Mouse (Mus musculus): ENCODE data around the gene Astn2. TPM values are rescaled to one million over a fixed set of nuclear protein-coding genes. Genes with fewer than 3 reads are reported as not detected.

Gene Astn2
- polyA plus RNA-seq, 1 experiment from 2014 or later, result 0.08 TPM

- no peak overlapping the region for H3K4me2 ChIP-seq (ENCODE audit: low read depth, low read length)
- H3K27ac ChIP-seq (ENCODE audit: low read length), result no peak overlapping the region
- WGBS, result 82% methylated on average over 4 of the region's 4 CpGs
- H3K9ac ChIP-seq (ENCODE audit: low read length), result no peak overlapping the region
- no peak for ATAC-seq (ENCODE audit: low read depth)
- H3K9me3 ChIP-seq (ENCODE audit: control insufficient read depth, low read length), result no peaks in the 10 kb centered on the region
- H3K27me3 ChIP-seq (ENCODE audit: control insufficient read depth, insufficient read depth, low read depth, low read length), result no peaks in the 10 kb centered on the region
- no peaks in the 10 kb centered on the region for H3K4me1 ChIP-seq (replicated peaks; ENCODE audit: control insufficient read depth, insufficient read depth, low read length)
- H3K4me3 ChIP-seq (ENCODE audit: low read length), result no peak overlapping the region
- no peaks in the 10 kb centered on the region for H3K36me3 ChIP-seq (ENCODE audit: control insufficient read depth, insufficient read depth, low read length)
Observed at GRCm38 (mm10) chr4:65379461-65379860, 1025.0 kb downstream of the Astn2 start.

- Histone ChIP-seq H3K4me3 (ENCODE audit: low read length) (no peak overlapping the region), H3K27ac (ENCODE audit: low read length) (no peak overlapping the region), H3K4me2 (ENCODE audit: low read depth, low read length) (no peak overlapping the region), H3K9ac (ENCODE audit: low read length) (no peak overlapping the region), H3K36me3 (ENCODE audit: control insufficient read depth, insufficient read depth, low read length) (no peaks in the 10 kb centered on the region), H3K9me3 (ENCODE audit: control insufficient read depth, low read length) (no peaks in the 10 kb centered on the region), H3K4me1 (replicated peaks; ENCODE audit: control insufficient read depth, insufficient read depth, low read length) (no peaks in the 10 kb centered on the region; the same call in 1 of the 2 replicates), H3K27me3 (ENCODE audit: control insufficient read depth, insufficient read depth, low read depth, low read length) (no peaks in the 10 kb centered on the region)
- WGBS, result 75% methylated on average over 2 of the region's 2 CpGs
- no peak for ATAC-seq (ENCODE audit: low read depth)
Observed at GRCm38 (mm10) chr4:65376571-65376970, 1027.8 kb downstream of the Astn2 start.

- Histone ChIP-seq H3K4me3 (ENCODE audit: low read length) (no peak overlapping the region), H3K9me3 (ENCODE audit: control insufficient read depth, low read length) (no peaks in the 10 kb centered on the region), H3K27me3 (ENCODE audit: control insufficient read depth, insufficient read depth, low read depth, low read length) (no peaks in the 10 kb centered on the region), H3K4me2 (ENCODE audit: low read depth, low read length) (no peak overlapping the region), H3K27ac (ENCODE audit: low read length) (no peak overlapping the region), H3K9ac (ENCODE audit: low read length) (no peak overlapping the region), H3K36me3 (ENCODE audit: control insufficient read depth, insufficient read depth, low read length) (no peaks in the 10 kb centered on the region), H3K4me1 (replicated peaks; ENCODE audit: control insufficient read depth, insufficient read depth, low read length) (no peaks in the 10 kb centered on the region; the same call in 1 of the 2 replicates)
- no peak for ATAC-seq (ENCODE audit: low read depth)
- WGBS, result 87% methylated on average over 1 of the region's 1 CpGs
Observed at GRCm38 (mm10) chr4:65373841-65374240, 1030.6 kb downstream of the Astn2 start.

GRCm38 (mm10) chr4:65372731-65373130 is 1031.7 kb downstream of the Astn2 start:
- no peaks in the 10 kb centered on the region; the same call in 1 of the 2 replicates for H3K4me1 ChIP-seq (replicated peaks; ENCODE audit: control insufficient read depth, insufficient read depth, low read length)
- 56% methylated on average over 3 of the region's 3 CpGs for WGBS
- H3K36me3 ChIP-seq (ENCODE audit: control insufficient read depth, insufficient read depth, low read length), result no peaks in the 10 kb centered on the region
- H3K4me2 ChIP-seq (ENCODE audit: low read depth, low read length), result no peak overlapping the region
- peak; percentile 51; the same call in 1 of the 2 replicates for ATAC-seq (ENCODE audit: low read depth)
- H3K9me3 ChIP-seq (ENCODE audit: control insufficient read depth, low read length), result no peaks in the 10 kb centered on the region
- H3K27ac ChIP-seq (ENCODE audit: low read length), result no peak overlapping the region
- H3K4me3 ChIP-seq (ENCODE audit: low read length), result no peak overlapping the region
- H3K9ac ChIP-seq (ENCODE audit: low read length), result no peak overlapping the region
- no peaks in the 10 kb centered on the region for H3K27me3 ChIP-seq (ENCODE audit: control insufficient read depth, insufficient read depth, low read depth, low read length)

GRCm38 (mm10) chr4:65367135-65367534 is 1037.3 kb downstream of the Astn2 start:
- Histone ChIP-seq H3K9ac (ENCODE audit: low read length) (no peak overlapping the region), H3K4me2 (ENCODE audit: low read depth, low read length) (no peak overlapping the region), H3K4me3 (ENCODE audit: low read length) (no peak overlapping the region), H3K27me3 (ENCODE audit: control insufficient read depth, insufficient read depth, low read depth, low read length) (no peaks in the 10 kb centered on the region), H3K27ac (ENCODE audit: low read length) (no peak overlapping the region), H3K9me3 (ENCODE audit: control insufficient read depth, low read length) (no peaks in the 10 kb centered on the region), H3K4me1 (replicated peaks; ENCODE audit: control insufficient read depth, insufficient read depth, low read length) (no peaks in the 10 kb centered on the region), H3K36me3 (ENCODE audit: control insufficient read depth, insufficient read depth, low read length) (no peaks in the 10 kb centered on the region)
- no peak for ATAC-seq (ENCODE audit: low read depth)

GRCm38 (mm10) chr4:65354580-65354979 is 1049.8 kb downstream of the Astn2 start:
- no peaks in the 10 kb centered on the region for H3K4me1 ChIP-seq (replicated peaks; ENCODE audit: control insufficient read depth, insufficient read depth, low read length)
- H3K4me3 ChIP-seq (ENCODE audit: low read length), result no peak overlapping the region
- H3K9me3 ChIP-seq (ENCODE audit: control insufficient read depth, low read length), result no peaks in the 10 kb centered on the region
- no peaks in the 10 kb centered on the region for H3K36me3 ChIP-seq (ENCODE audit: control insufficient read depth, insufficient read depth, low read length)
- ATAC-seq (ENCODE audit: low read depth), result no peak
- no peak overlapping the region for H3K27ac ChIP-seq (ENCODE audit: low read length)
- H3K9ac ChIP-seq (ENCODE audit: low read length), result no peak overlapping the region
- WGBS, result 66% methylated on average over 4 of the region's 4 CpGs
- H3K4me2 ChIP-seq (ENCODE audit: low read depth, low read length), result no peak overlapping the region
- no peaks in the 10 kb centered on the region for H3K27me3 ChIP-seq (ENCODE audit: control insufficient read depth, insufficient read depth, low read depth, low read length)

- peak; percentile 67; the same call in 1 of the 2 replicates for ATAC-seq (ENCODE audit: low read depth)
Observed at GRCm38 (mm10) chr4:65350521-65350920, 1053.9 kb downstream of the Astn2 start.

GRCm38 (mm10) chr4:65341766-65342165 is 1062.6 kb downstream of the Astn2 start:
- Histone ChIP-seq H3K27me3 (ENCODE audit: control insufficient read depth, insufficient read depth, low read depth, low read length) (no peaks in the 10 kb centered on the region), H3K9me3 (ENCODE audit: control insufficient read depth, low read length) (no peaks in the 10 kb centered on the region), H3K9ac (ENCODE audit: low read length) (no peak overlapping the region), H3K36me3 (ENCODE audit: control insufficient read depth, insufficient read depth, low read length) (no peaks in the 10 kb centered on the region), H3K4me3 (ENCODE audit: low read length) (no peak overlapping the region), H3K4me1 (replicated peaks; ENCODE audit: control insufficient read depth, insufficient read depth, low read length) (no peaks in the 10 kb centered on the region), H3K4me2 (ENCODE audit: low read depth, low read length) (no peak overlapping the region), H3K27ac (ENCODE audit: low read length) (no peak overlapping the region)
- 74% methylated on average over 3 of the region's 3 CpGs for WGBS
- no peak for ATAC-seq (ENCODE audit: low read depth)

More at GRCm38 (mm10) chr4:65350521-65350920, 1053.9 kb downstream of the Astn2 start:
- H3K36me3 ChIP-seq (ENCODE audit: control insufficient read depth, insufficient read depth, low read length), result no peaks in the 10 kb centered on the region
- no peak overlapping the region for H3K27ac ChIP-seq (ENCODE audit: low read length)
- no peak overlapping the region for H3K4me2 ChIP-seq (ENCODE audit: low read depth, low read length)
- 38% methylated on average over 7 of the region's 7 CpGs for WGBS
- no peak overlapping the region for H3K9ac ChIP-seq (ENCODE audit: low read length)
- no peak overlapping the region for H3K4me3 ChIP-seq (ENCODE audit: low read length)
- H3K4me1 ChIP-seq (replicated peaks; ENCODE audit: control insufficient read depth, insufficient read depth, low read length), result no peaks in the 10 kb centered on the region
- no peaks in the 10 kb centered on the region for H3K27me3 ChIP-seq (ENCODE audit: control insufficient read depth, insufficient read depth, low read depth, low read length)
- H3K9me3 ChIP-seq (ENCODE audit: control insufficient read depth, low read length), result no peaks in the 10 kb centered on the region

- Histone ChIP-seq H3K4me1 (replicated peaks; ENCODE audit: control insufficient read depth, insufficient read depth, low read length) (no peaks in the 10 kb centered on the region), H3K9ac (ENCODE audit: low read length) (no peak overlapping the region), H3K4me2 (ENCODE audit: low read depth, low read length) (no peak overlapping the region), H3K36me3 (ENCODE audit: control insufficient read depth, insufficient read depth, low read length) (no peaks in the 10 kb centered on the region), H3K27me3 (ENCODE audit: control insufficient read depth, insufficient read depth, low read depth, low read length) (no peaks in the 10 kb centered on the region), H3K27ac (ENCODE audit: low read length) (no peak overlapping the region), H3K9me3 (ENCODE audit: control insufficient read depth, low read length) (no peaks in the 10 kb centered on the region), H3K4me3 (ENCODE audit: low read length) (no peak overlapping the region)
- ATAC-seq (ENCODE audit: low read depth), result no peak
- 45% methylated on average over 1 of the region's 1 CpGs for WGBS
Observed at GRCm38 (mm10) chr4:65333718-65334117, 1070.7 kb downstream of the Astn2 start.

All from lung, embryonic 16.5 days (tissue).